Mouse (Mus musculus) intestine, embryonic 16.5 days (tissue): ENCODE measurements at regions not wholly inside any gene's neighbourhood (a gene's known extent, or its start where the extent isn't known, plus 50 kb on each side); places are given as distances from the start of the nearest gene placed in this dataset.

Experiments used
- ATAC-seq: fragments of 200-750 bp; cut with Nextera tagmentation; 2 replicates; pipeline ENCODE4 v1.8.0; 2017; ENCODE audit warnings: moderate TSS enrichment, moderate library complexity
- H3K27ac ChIP-seq: fragments of 300-500 bp; sonication (generic); 2 replicates; pipeline ENCODE4 v1.5.1; 2014; ENCODE audit warnings: mild to moderate bottlenecking, low read length
- H3K27me3 ChIP-seq: fragments of 300-500 bp; sonication (generic); replicated peaks from 2 replicates; pipeline ENCODE4 v1.6.1; 2014; ENCODE audit warnings: low read length, control low read depth, mixed read lengths; ENCODE audit not compliant: control insufficient read depth, insufficient read depth
- H3K36me3 ChIP-seq: fragments of 300-500 bp; sonication (generic); 2 replicates; pipeline ENCODE4 v1.6.1; 2014; ENCODE audit warnings: low read length, control low read depth; ENCODE audit not compliant: control insufficient read depth, insufficient read depth
- H3K4me1 ChIP-seq: fragments of 300-500 bp; sonication (generic); 2 replicates; pipeline ENCODE4 v1.6.1; 2014; ENCODE audit warnings: low read length, control low read depth, mixed read lengths; ENCODE audit not compliant: control insufficient read depth, insufficient read depth
- H3K4me2 ChIP-seq: fragments of 300-500 bp; sonication (generic); 2 replicates; pipeline ENCODE4 v1.6.1; 2014; ENCODE audit warnings: low read depth, low read length, control low read depth
- H3K4me3 ChIP-seq: fragments of 300-500 bp; sonication (generic); 2 replicates; pipeline ENCODE4 v1.5.1; 2014; ENCODE audit warnings: mild to moderate bottlenecking, low read length
- H3K9ac ChIP-seq: fragments of 300-500 bp; sonication (generic); 2 replicates; pipeline ENCODE4 v1.6.1; 2014; ENCODE audit warnings: low read depth, low read length
- H3K9me3 ChIP-seq: fragments of 300-500 bp; sonication (generic); 2 replicates; pipeline ENCODE4 v1.6.1; 2016; ENCODE audit warnings: low read length, control low read depth; ENCODE audit not compliant: control insufficient read depth
- WGBS: fragments of 180-500 bp; shearing (Covaris S2); extraction: QIAGEN DNeasy Blood & Tissue Kit; methylation state at CpG from one replicate; pipeline ENCODE4 v1.1.7; 2014; 5-methylcytosine and 5-hydroxymethylcytosine counted together

DNA sequence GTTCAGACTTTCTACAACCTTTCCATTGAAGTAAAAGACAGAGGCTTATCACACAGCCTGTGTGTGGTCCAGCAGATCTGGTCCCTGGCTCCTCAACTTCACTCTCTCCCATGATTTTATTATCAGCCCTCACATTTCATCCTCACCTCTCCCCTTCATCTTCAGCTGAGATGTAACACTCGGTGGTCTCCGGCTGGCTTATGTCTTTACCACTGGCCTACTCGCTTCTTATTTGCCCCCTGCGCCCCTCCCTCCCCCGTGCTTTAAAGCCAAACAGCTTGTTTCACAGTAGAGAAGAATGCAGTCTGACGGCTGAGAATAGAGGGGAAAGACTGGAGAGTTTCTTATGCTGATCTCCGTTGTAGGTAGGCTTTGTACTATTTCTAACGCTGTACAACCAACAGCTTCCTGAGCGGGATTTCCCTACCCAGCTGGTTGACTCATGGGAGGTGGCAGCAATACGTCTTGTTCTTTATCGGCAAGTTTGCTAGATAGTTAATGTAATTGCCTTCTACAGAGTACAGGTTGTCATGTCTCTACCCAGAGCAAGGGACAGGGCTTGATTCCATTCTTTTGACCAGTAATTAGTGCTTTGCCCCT, 152.9 kb upstream of the Cmc1 start:
- no peak for ATAC-seq
- WGBS, result 70% methylated on average over 11 of the region's 11 CpGs
- Histone ChIP-seq H3K36me3 (no peaks in the 10 kb centered on the region), H3K4me3 (no peak overlapping the region), H3K9me3 (no peaks in the 10 kb centered on the region), H3K4me1 (no peaks in the 10 kb centered on the region), H3K4me2 (no peak overlapping the region), H3K27me3 (no peaks in the 10 kb centered on the region), H3K27ac (no peak overlapping the region), H3K9ac (no peak overlapping the region)

DNA sequence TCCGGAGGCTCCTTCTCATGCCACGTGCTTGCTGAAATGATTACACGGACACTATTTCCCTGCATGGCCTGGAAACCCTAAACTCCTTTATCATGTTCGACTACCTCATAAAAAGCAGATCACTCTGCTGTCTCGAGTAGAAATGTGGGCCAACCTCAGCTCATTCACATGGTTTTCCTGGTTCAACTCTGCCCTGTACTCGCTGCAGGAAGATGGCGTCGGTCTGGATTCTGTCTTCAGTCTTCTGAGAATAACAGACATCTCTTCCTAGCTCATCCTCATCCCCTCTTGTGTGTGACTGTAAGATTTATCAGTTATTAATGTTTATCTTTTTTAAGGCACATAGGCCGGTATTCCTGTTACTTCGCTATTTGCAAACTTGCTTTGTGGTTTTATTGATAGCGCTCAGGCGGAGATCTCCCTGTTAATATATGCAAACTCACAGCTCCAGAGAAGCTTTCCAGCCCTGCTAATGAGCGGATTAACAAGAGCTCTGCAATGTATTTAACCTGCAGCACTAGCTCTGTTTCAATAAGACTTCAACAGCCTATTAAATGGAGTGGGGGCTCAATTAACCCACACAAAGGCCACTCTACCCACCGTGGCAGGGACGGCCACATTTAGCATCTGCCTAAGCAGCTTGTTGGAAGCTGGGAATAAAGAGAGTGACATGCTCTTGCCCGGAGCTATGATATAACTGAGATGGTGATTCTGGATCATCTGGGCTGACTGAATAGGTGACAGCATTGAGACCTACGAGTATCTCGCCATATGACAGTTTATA, 159.5 kb upstream of the Eomes start:
- H3K4me3 ChIP-seq, result no peak overlapping the region
- H3K9ac ChIP-seq, result no peak overlapping the region
- no peak overlapping the region for H3K27ac ChIP-seq
- H3K36me3 ChIP-seq, result no peaks in the 10 kb centered on the region
- H3K4me2 ChIP-seq, result no peak overlapping the region
- no peaks in the 10 kb centered on the region for H3K4me1 ChIP-seq
- WGBS, result 79% methylated on average over 18 of the region's 18 CpGs
- no peak for ATAC-seq
- H3K27me3 ChIP-seq, result no peaks in the 10 kb centered on the region
- H3K9me3 ChIP-seq, result no peaks in the 10 kb centered on the region

DNA sequence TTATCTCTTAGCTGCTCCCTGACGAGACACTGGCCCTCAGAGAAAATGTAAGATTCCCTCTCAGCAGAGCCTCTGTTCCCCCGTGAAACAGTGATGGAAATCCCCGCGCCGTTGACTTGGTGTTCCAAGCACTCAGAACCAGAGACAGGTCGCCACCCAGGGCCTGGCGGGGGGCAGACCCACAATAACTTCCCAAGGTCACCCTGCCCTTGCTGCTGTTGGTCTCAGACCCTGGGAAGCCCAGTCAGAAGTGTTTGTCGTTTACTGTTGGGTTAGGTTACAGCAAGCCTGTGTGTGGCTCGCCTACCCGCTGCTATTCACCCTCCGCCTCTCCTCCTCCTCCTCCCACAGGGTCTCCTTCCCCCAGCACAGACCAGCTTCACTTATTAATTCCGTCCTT, 154.2 kb upstream of the Eomes start:
- ATAC-seq, result no peak
- no peak overlapping the region for H3K9ac ChIP-seq
- H3K27me3 ChIP-seq, result no peaks in the 10 kb centered on the region
- WGBS, result 52% methylated on average over 12 of the region's 12 CpGs
- no peaks in the 10 kb centered on the region for H3K9me3 ChIP-seq
- H3K27ac ChIP-seq, result no peak overlapping the region
- no peak overlapping the region for H3K4me3 ChIP-seq
- H3K4me1 ChIP-seq, result no peaks in the 10 kb centered on the region
- H3K36me3 ChIP-seq, result no peaks in the 10 kb centered on the region
- H3K4me2 ChIP-seq, result no peak overlapping the region

DNA sequence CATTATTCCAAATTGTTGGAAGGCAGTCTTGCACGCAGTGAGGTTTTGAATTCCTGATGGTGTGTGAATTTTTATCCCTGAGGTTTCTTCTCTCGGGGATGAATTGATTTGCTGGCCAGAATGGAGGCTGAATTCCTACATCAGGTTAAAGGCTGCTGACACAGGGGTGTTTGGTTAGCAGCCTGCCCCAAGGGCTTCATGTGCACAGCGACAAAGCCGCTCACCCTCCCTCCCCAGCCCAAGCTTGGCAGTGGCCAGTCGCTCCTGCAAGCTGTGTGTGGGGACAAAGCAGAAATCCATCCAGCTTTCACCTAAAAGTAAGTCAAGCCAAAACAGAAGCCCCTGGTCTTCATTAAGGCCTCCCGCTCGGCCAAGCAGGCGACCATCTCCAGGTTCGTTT, 151.4 kb upstream of the Eomes start:
- Histone ChIP-seq H3K9me3 (no peaks in the 10 kb centered on the region), H3K36me3 (no peaks in the 10 kb centered on the region), H3K4me3 (no peak overlapping the region), H3K4me1 (no peaks in the 10 kb centered on the region), H3K9ac (no peak overlapping the region), H3K27ac (no peak overlapping the region), H3K4me2 (no peak overlapping the region), H3K27me3 (no peaks in the 10 kb centered on the region)
- no peak for ATAC-seq
- 82% methylated on average over 9 of the region's 9 CpGs for WGBS

DNA sequence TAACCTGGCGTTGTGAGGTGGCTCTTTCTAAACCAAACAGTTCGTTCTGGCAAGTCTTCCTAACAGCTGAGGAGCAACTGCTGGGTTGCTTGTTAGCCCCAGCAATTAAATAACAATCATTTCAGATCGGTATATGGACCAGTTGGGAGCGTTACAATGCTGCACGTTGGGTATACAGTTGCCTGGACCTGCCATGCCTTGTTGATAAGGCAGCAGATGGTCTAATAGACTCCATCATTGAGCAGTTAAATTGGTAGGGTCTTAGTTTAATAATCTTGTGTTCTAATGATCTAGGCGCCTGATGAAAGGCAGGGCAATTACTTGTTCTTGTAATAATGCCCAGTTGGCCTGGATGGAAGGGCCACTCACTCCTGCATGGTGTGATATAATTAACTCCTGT, 150.1 kb upstream of the Eomes start:
- H3K36me3 ChIP-seq, result no peaks in the 10 kb centered on the region
- no peak overlapping the region for H3K4me2 ChIP-seq
- 87% methylated on average over 6 of the region's 6 CpGs for WGBS
- H3K27me3 ChIP-seq, result no peaks in the 10 kb centered on the region
- no peak for ATAC-seq
- H3K27ac ChIP-seq, result no peak overlapping the region
- H3K9ac ChIP-seq, result no peak overlapping the region
- H3K4me1 ChIP-seq, result no peaks in the 10 kb centered on the region
- no peak overlapping the region for H3K4me3 ChIP-seq
- no peaks in the 10 kb centered on the region for H3K9me3 ChIP-seq

DNA sequence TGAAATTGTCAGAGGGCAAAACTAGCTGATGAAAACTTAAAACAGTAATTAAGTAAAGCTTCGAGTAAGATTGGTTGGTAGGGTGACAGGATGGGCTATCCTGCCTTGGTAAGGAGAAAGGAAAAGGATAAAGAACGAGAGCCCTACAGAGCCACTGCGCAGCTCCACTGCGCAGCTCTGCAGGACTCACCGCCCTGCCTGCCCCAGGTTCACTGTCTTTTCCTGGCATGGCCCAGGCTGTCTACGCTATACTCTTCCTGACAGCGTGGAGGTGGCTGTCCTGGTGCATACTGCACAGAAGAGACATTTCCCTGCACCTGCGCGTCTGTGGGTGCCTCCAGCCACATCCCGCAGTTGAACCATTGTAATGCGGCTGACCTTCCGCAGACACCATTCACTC, 136.6 kb upstream of the Eomes start:
- Histone ChIP-seq H3K9me3 (no peaks in the 10 kb centered on the region), H3K27me3 (no peaks in the 10 kb centered on the region; the same call in 1 of the 2 replicates), H3K4me3 (peak overlapping the region; percentile 30), H3K27ac (no peak overlapping the region), H3K9ac (0 out of 2 replicates have a peak overlapping the region, but pooled peaks have one; percentile 27), H3K36me3 (no peaks in the 10 kb centered on the region), H3K4me1 (no peaks in the 10 kb centered on the region), H3K4me2 (peak overlapping the region; percentile 53)
- no peak for ATAC-seq
- 40% methylated on average over 12 of the region's 12 CpGs for WGBS

DNA sequence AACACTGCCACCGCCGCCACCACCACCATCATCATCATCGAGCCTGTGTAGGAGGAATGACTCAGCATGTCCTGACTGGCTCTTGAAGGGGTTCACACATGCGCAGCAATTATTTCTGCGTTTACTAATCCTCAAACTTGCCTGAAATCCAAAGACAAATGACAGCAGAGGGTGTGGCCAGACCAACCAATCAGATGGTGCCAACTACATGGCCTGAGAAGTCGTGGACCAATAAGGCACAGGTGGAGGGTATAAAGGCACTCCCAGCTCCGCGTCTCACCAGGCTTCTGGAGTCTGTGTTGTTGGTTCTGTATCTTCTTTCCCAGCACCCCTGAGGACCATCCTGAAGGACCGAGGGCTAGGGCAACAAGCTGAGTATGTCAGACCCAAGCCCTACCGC, 123.1 kb upstream of the Eomes start:
- H3K27ac ChIP-seq, result no peak overlapping the region
- no peaks in the 10 kb centered on the region for H3K9me3 ChIP-seq
- H3K4me2 ChIP-seq, result no peak overlapping the region
- H3K9ac ChIP-seq, result no peak overlapping the region
- no peak overlapping the region for H3K4me3 ChIP-seq
- no peaks in the 10 kb centered on the region for H3K4me1 ChIP-seq
- no peaks in the 10 kb centered on the region for H3K27me3 ChIP-seq
- WGBS, result 95% methylated on average over 10 of the region's 10 CpGs
- ATAC-seq, result no peak
- H3K36me3 ChIP-seq, result no peaks in the 10 kb centered on the region

DNA sequence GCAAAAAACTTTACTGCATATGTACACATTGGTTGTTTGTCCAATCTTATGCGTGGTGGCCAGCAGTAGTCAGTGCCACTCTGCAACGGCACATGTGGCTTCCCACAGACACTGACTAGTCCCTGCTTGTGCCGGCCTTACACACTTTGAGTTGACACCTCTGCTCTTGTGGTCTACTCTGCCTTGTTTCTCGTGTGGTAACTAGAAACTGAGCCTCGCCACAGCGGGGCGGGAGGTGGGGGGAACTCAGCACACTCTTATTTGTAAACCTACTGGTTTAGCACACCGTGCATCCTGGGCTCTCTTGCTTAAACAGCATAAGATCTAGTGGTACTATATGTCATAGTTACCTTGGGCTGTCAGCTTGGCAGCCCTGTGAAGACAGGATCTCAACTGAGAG, 120.6 kb upstream of the Eomes start:
- no peak overlapping the region for H3K27ac ChIP-seq

DNA sequence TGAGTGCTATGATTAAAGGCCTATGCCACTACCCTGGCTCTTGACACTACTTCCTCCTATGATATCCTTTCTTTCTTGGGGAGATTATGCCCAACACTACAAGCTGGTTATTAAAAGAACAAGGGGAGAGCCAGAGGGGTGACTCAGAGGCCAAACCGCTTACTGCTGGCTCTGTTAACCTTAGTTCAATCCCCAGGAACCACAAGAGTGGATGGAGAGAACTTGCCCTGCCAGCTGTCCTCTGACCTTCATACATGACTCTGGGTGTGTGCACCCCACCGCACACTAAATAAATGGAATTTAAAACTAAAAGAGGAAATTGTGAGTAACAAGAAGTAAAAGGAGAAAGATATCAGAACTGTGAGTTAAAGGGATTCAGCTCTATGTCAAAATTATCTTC, 114.1 kb upstream of the Eomes start:
- WGBS, result 83% methylated on average over 2 of the region's 2 CpGs

More for the DNA sequence above, 120.6 kb upstream of the Eomes start:
- H3K4me3 ChIP-seq, result no peak overlapping the region
- H3K36me3 ChIP-seq, result no peaks in the 10 kb centered on the region
- H3K4me1 ChIP-seq, result no peaks in the 10 kb centered on the region
- H3K9ac ChIP-seq, result no peak overlapping the region
- no peak for ATAC-seq
- H3K4me2 ChIP-seq, result no peak overlapping the region
- H3K27me3 ChIP-seq, result no peaks in the 10 kb centered on the region
- 92% methylated on average over 8 of the region's 8 CpGs for WGBS
- no peaks in the 10 kb centered on the region for H3K9me3 ChIP-seq

More for the DNA sequence above, 114.1 kb upstream of the Eomes start:
- Histone ChIP-seq H3K4me2 (no peak overlapping the region), H3K27me3 (no peaks in the 10 kb centered on the region), H3K27ac (no peak overlapping the region), H3K36me3 (no peaks in the 10 kb centered on the region), H3K9ac (no peak overlapping the region), H3K4me3 (no peak overlapping the region), H3K9me3 (no peaks in the 10 kb centered on the region), H3K4me1 (no peaks in the 10 kb centered on the region)
- no peak for ATAC-seq
